Mouse (Mus musculus) liver, embryonic 12.5 days (tissue): Measurements from ENCODE around the gene Zc3h10. TPM values are rescaled to one million over a fixed set of nuclear protein-coding genes. Genes with fewer than 3 reads are reported as not detected.
A peak's percentile ranks its signal among the peaks of the same experiment; 100 is the strongest.
"Not testable (repeated sequence)": the region's sequence is repeated elsewhere in the genome, so short reads cannot be mapped to it uniquely, and the experiment has no call there.

Source experiments
- ATAC-seq: fragments of 200-750 bp; cut with Nextera tagmentation; 2 replicates; pipeline ENCODE4 v1.8.0; 2017; ENCODE audit warnings: moderate number of reproducible peaks, mild to moderate bottlenecking, moderate library complexity
- H3K27ac ChIP-seq: fragments of 300-500 bp; sonication (generic); 2 replicates; pipeline ENCODE4 v1.5.1; 2016; ENCODE audit warnings: mild to moderate bottlenecking
- H3K27me3 ChIP-seq: fragments of 300-500 bp; sonication (generic); replicated peaks from 2 replicates; pipeline ENCODE4 v1.6.1; 2016; ENCODE audit warnings: mild to moderate bottlenecking, moderate library complexity
- H3K36me3 ChIP-seq: fragments of 300-500 bp; sonication (generic); 2 replicates; pipeline ENCODE4 v1.6.1; 2016; ENCODE audit warnings: mild to moderate bottlenecking, moderate library complexity
- H3K4me1 ChIP-seq: fragments of 300-500 bp; sonication (generic); 2 replicates; pipeline ENCODE4 v1.6.1; 2016
- H3K4me2 ChIP-seq: fragments of 300-500 bp; sonication (generic); 2 replicates; pipeline ENCODE4 v1.6.1; 2016; ENCODE audit warnings: mild to moderate bottlenecking, moderate library complexity
- H3K4me3 ChIP-seq: fragments of 300-500 bp; sonication (generic); 2 replicates; pipeline ENCODE4 v1.5.1; 2016; ENCODE audit warnings: mild to moderate bottlenecking, moderate library complexity
- H3K9ac ChIP-seq: fragments of 300-500 bp; sonication (generic); 2 replicates; pipeline ENCODE4 v1.6.1; 2016; ENCODE audit warnings: mild to moderate bottlenecking, moderate library complexity
- H3K9me3 ChIP-seq: fragments of 300-500 bp; sonication (generic); replicated peaks from 2 replicates; pipeline ENCODE4 v1.6.1; 2016; ENCODE audit warnings: mild to moderate bottlenecking, moderate library complexity
- WGBS: fragments of 180-500 bp; shearing (Covaris S2); methylation state at CpG from one replicate; pipeline ENCODE4 v1.1.7; 2016; ENCODE audit not compliant: insufficient replicate concordance; 5-methylcytosine and 5-hydroxymethylcytosine counted together
- polyA plus RNA-seq: library from polyadenylated mRNA; unstranded; fragments of >200 nt; fragmentation: Nextera tagmentation; extraction: Ambion mirVana; gene quantifications from 2 replicates; pipeline ENCODE4 v1.2.1, GENCODE M21; 2016

The Zc3h10 gene
- polyA plus RNA-seq, 1 experiment from 2014 or later = 8.1 TPM

GRCm38 (mm10) chr10:128516029-128516428, 31.5 kb downstream of the Zc3h10 start:
- peaks cover 73% of the 10 kb centered on the region for H3K36me3 ChIP-seq
- peak; percentile 64 for ATAC-seq

GRCm38 (mm10) chr10:128515044-128515443, 32.5 kb downstream of the Zc3h10 start:
- Histone ChIP-seq H3K36me3 (peaks cover 73% of the 10 kb centered on the region), H3K9me3 (no peaks in the 10 kb centered on the region), H3K27ac (peak overlapping the region; percentile 57; the same call in 1 of the 2 replicates), H3K4me1 (peaks cover 48% of the 10 kb centered on the region), H3K4me3 (no peak overlapping the region), H3K27me3 (0 out of 2 replicates have a peak, but pooled peaks cover 3% of the 10 kb centered on the region), H3K4me2 (no peak overlapping the region), H3K9ac (no peak overlapping the region)
- peak; percentile 53; the same call in 1 of the 2 replicates for ATAC-seq
- WGBS = 63% methylated on average over 4 of the region's 4 CpGs

More at GRCm38 (mm10) chr10:128516029-128516428, 31.5 kb downstream of the Zc3h10 start:
- Histone ChIP-seq H3K9ac (peak overlapping the region; percentile 25), H3K4me1 (peaks cover 38% of the 10 kb centered on the region), H3K9me3 (no peaks in the 10 kb centered on the region), H3K4me2 (peak overlapping the region; percentile 63), H3K27me3 (0 out of 2 replicates have a peak, but pooled peaks cover 3% of the 10 kb centered on the region), H3K4me3 (peak overlapping the region; percentile 22; the same call in 1 of the 2 replicates), H3K27ac (peak overlapping the region; percentile 57)
- 35% methylated on average over 20 of the region's 20 CpGs for WGBS

- peaks cover 40% of the 10 kb centered on the region for H3K4me1 ChIP-seq
- peaks cover 58% of the 10 kb centered on the region for H3K36me3 ChIP-seq
Observed at GRCm38 (mm10) chr10:128511761-128512160, 35.8 kb downstream of the Zc3h10 start.

GRCm38 (mm10) chr10:128511189-128511588, 36.4 kb downstream of the Zc3h10 start:
- no peak overlapping the region for H3K9ac ChIP-seq
- H3K9me3 ChIP-seq = no peaks in the 10 kb centered on the region
- no peak overlapping the region for H3K4me3 ChIP-seq
- no peaks in the 10 kb centered on the region for H3K27me3 ChIP-seq
- peaks cover 35% of the 10 kb centered on the region for H3K4me1 ChIP-seq
- ATAC-seq = peak; percentile 55
- no peak overlapping the region for H3K27ac ChIP-seq
- WGBS = 78% methylated on average over 9 of the region's 9 CpGs
- no peak overlapping the region for H3K4me2 ChIP-seq
- H3K36me3 ChIP-seq = peaks cover 54% of the 10 kb centered on the region

More at GRCm38 (mm10) chr10:128511761-128512160, 35.8 kb downstream of the Zc3h10 start:
- Histone ChIP-seq H3K4me2 (no peak overlapping the region), H3K27me3 (no peaks in the 10 kb centered on the region), H3K9me3 (no peaks in the 10 kb centered on the region), H3K4me3 (no peak overlapping the region), H3K9ac (no peak overlapping the region), H3K27ac (no peak overlapping the region)
- 80% methylated on average over 12 of the region's 12 CpGs for WGBS
- no peak for ATAC-seq

- peaks cover 49% of the 10 kb centered on the region for H3K36me3 ChIP-seq
- H3K9me3 ChIP-seq = no peaks in the 10 kb centered on the region
- no peak overlapping the region for H3K4me3 ChIP-seq
- H3K9ac ChIP-seq = no peak overlapping the region
- H3K27me3 ChIP-seq = no peaks in the 10 kb centered on the region
- H3K4me2 ChIP-seq = no peak overlapping the region
- peaks cover 27% of the 10 kb centered on the region for H3K4me1 ChIP-seq
- H3K27ac ChIP-seq = no peak overlapping the region
- ATAC-seq = no peak
- 84% methylated on average over 11 of the region's 11 CpGs for WGBS
Observed at GRCm38 (mm10) chr10:128510301-128510700, 37.3 kb downstream of the Zc3h10 start.

- no peak for ATAC-seq
- H3K4me1 ChIP-seq = peaks cover 27% of the 10 kb centered on the region
- no peak overlapping the region for H3K9ac ChIP-seq
- peaks cover 45% of the 10 kb centered on the region for H3K36me3 ChIP-seq
- H3K27ac ChIP-seq = no peak overlapping the region
- H3K27me3 ChIP-seq = no peaks in the 10 kb centered on the region
- H3K4me3 ChIP-seq = no peak overlapping the region
- no peak overlapping the region for H3K4me2 ChIP-seq
- H3K9me3 ChIP-seq = no peaks in the 10 kb centered on the region
- whole genome bisulfite sequencing = 73% methylated on average over 4 of the region's 4 CpGs
Observed at GRCm38 (mm10) chr10:128509831-128510230, 37.7 kb downstream of the Zc3h10 start.

- Histone ChIP-seq H3K4me1 (peaks cover 32% of the 10 kb centered on the region), H3K36me3 (peaks cover 43% of the 10 kb centered on the region), H3K4me3 (no peak overlapping the region), H3K4me2 (no peak overlapping the region), H3K9me3 (no peaks in the 10 kb centered on the region), H3K9ac (no peak overlapping the region), H3K27ac (no peak overlapping the region), H3K27me3 (no peaks in the 10 kb centered on the region)
- WGBS = 76% methylated on average over 9 of the region's 9 CpGs
- no peak for ATAC-seq
Observed at GRCm38 (mm10) chr10:128509203-128509602, 38.4 kb downstream of the Zc3h10 start.

GRCm38 (mm10) chr10:128508260-128508659, 39.3 kb downstream of the Zc3h10 start:
- 77% methylated on average over 9 of the region's 9 CpGs for WGBS
- Histone ChIP-seq H3K4me1 (peaks cover 41% of the 10 kb centered on the region), H3K4me3 (no peak overlapping the region), H3K27me3 (no peaks in the 10 kb centered on the region), H3K36me3 (peaks cover 34% of the 10 kb centered on the region), H3K4me2 (no peak overlapping the region), H3K27ac (no peak overlapping the region), H3K9me3 (no peaks in the 10 kb centered on the region), H3K9ac (no peak overlapping the region)
- ATAC-seq = no peak

GRCm38 (mm10) chr10:128505974-128506373, 41.6 kb downstream of the Zc3h10 start:
- Histone ChIP-seq H3K4me3 (no peak overlapping the region), H3K36me3 (peaks cover 21% of the 10 kb centered on the region), H3K4me1 (peaks cover 48% of the 10 kb centered on the region), H3K27me3 (no peaks in the 10 kb centered on the region), H3K27ac (no peak overlapping the region), H3K4me2 (no peak overlapping the region), H3K9me3 (no peaks in the 10 kb centered on the region), H3K9ac (no peak overlapping the region)
- 93% methylated on average over 14 of the region's 14 CpGs for WGBS
- ATAC-seq = no peak

GRCm38 (mm10) chr10:128505371-128505667, 42.3 kb downstream of the Zc3h10 start:
- H3K27ac ChIP-seq = peak overlapping the region; percentile 78
- H3K4me3 ChIP-seq, H3K27me3 ChIP-seq, H3K9me3 ChIP-seq, ATAC-seq: not testable (repeated sequence)
- H3K9ac ChIP-seq = 0 out of 2 replicates have a peak overlapping the region, but pooled peaks have one; percentile 47
- H3K4me1 ChIP-seq = peaks cover 46% of the 10 kb centered on the region
- peak overlapping the region; percentile 49; the same call in 1 of the 2 replicates for H3K4me2 ChIP-seq
- peaks cover 16% of the 10 kb centered on the region for H3K36me3 ChIP-seq
- 79% methylated on average over 5 of the region's 5 CpGs for WGBS

GRCm38 (mm10) chr10:128504641-128505370, 42.8 kb downstream of the Zc3h10 start:
- Histone ChIP-seq H3K9me3 (no peaks in the 10 kb centered on the region), H3K4me3 (no peak overlapping the region), H3K36me3 (peaks cover 11% of the 10 kb centered on the region), H3K4me1 (peaks cover 46% of the 10 kb centered on the region), H3K27me3 (no peaks in the 10 kb centered on the region), H3K9ac (peak overlapping the region; percentile 47; the same call in 1 of the 2 replicates), H3K4me2 (peak overlapping the region; percentile 49), H3K27ac (peak overlapping the region; percentile 78)
- ATAC-seq = peak; percentile 28
- WGBS = 24% methylated on average over 9 of the region's 9 CpGs

- Histone ChIP-seq H3K27ac (peak overlapping the region; percentile 78), H3K4me2 (peak overlapping the region; percentile 49; the same call in 1 of the 2 replicates), H3K27me3 (no peaks in the 10 kb centered on the region), H3K9me3 (no peaks in the 10 kb centered on the region), H3K4me1 (peaks cover 50% of the 10 kb centered on the region), H3K4me3 (no peak overlapping the region), H3K9ac (peak overlapping the region; percentile 47), H3K36me3 (peaks cover 4% of the 10 kb centered on the region; the same call in 1 of the 2 replicates)
- WGBS = 56% methylated on average over 3 of the region's 3 CpGs
- ATAC-seq = no peak
Observed at GRCm38 (mm10) chr10:128504012-128504411, 43.6 kb downstream of the Zc3h10 start.
